In the genomic region with DNA sequence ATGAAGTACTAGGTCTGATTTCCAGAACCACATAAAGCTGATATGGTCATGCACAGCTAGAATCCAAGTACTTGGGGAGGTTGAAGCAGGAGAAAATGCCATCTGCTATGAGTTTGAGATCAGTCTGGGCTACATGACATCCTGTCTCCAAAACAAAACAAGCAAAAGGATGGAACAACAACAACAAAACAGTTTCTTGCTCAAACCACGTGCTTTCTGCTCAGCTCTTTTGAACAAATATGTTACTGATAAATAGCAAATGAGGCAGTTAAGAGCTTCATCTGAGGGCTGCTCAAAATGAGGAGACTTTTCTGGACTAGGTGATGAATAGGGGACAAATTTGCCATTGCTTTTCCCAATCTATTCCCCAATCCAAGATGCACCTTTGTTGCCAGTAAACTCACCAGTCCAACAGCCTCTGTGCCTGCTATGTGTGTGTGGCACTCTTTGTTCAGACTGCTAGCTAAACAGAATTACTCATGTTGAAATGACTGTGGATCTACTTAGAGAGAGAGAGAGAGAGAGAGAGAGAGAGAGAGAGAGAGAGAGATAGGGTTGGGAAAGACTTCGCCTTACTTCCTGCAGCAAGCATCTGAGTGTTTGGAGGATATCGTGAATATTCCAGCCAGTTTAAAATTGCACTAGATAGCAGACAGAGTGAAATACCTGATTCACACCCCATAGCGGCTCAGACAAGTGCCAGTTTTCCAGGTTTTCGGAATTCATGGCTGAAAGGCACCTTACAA, we compare ENCODE assay signal across 8 mouse cellular contexts. TPM values are rescaled to one million over a fixed set of nuclear protein-coding genes. Genes with fewer than 3 reads are reported as not detected.
A peak's percentile ranks its signal among the peaks of the same experiment; 100 is the strongest.
DNase-seq lines count a peak whose midpoint lies in the region; ATAC-seq and TF ChIP-seq lines count a peak whose summit lies in the region.

No protein-coding gene starts in this region.

- 0 out of 2 replicates have a peak overlapping the region, but pooled peaks have one; percentile 55 for H3K27ac ChIP-seq in lung, postnatal 0 days (ENCODE audit: low read length)
- H3K27ac ChIP-seq in embryonic facial prominence, embryonic 14.5 days (replicated peaks; ENCODE audit: low read depth, low read length) = peak overlapping the region; percentile 98; the same call in 1 of the 2 replicates
- peak overlapping the region; percentile 42; the same call in 1 of the 2 replicates for H3K27ac ChIP-seq in limb, embryonic 11.5 days (replicated peaks; ENCODE audit: low read depth, low read length)
- H3K27ac ChIP-seq in small intestine, adult 2 months (ENCODE audit: insufficient read depth, low read depth, low read length) = peak overlapping the region; percentile 57

- H3K4me1 ChIP-seq in lung, postnatal 0 days (ENCODE audit: insufficient read depth, low read depth, low read length) = peaks cover 3% of the 10 kb centered on the region; the same call in 1 of the 2 replicates
- peaks cover 16% of the 10 kb centered on the region; the same call in 1 of the 2 replicates for H3K4me1 ChIP-seq in embryonic facial prominence, embryonic 14.5 days (ENCODE audit: control insufficient read depth, insufficient read depth, low read length)
- peaks cover 8% of the 10 kb centered on the region; the same call in 1 of the 2 replicates for H3K4me1 ChIP-seq in limb, embryonic 11.5 days (ENCODE audit: control insufficient read depth, insufficient read depth, low read length)
- H3K4me1 ChIP-seq in small intestine, adult 2 months (ENCODE audit: control insufficient read depth, insufficient read depth, insufficient read length, low read length) = peaks cover 5% of the 10 kb centered on the region; the same call in 1 of the 2 replicates

- H3K36me3 ChIP-seq in lung, postnatal 0 days (ENCODE audit: insufficient read depth, low read length) = no peaks in the 10 kb centered on the region
- no peaks in the 10 kb centered on the region for H3K36me3 ChIP-seq in embryonic facial prominence, embryonic 14.5 days (ENCODE audit: control insufficient read depth, insufficient read depth, low read length)
- no peaks in the 10 kb centered on the region for H3K36me3 ChIP-seq in limb, embryonic 11.5 days (ENCODE audit: control insufficient read depth, insufficient read depth, low read length)
- no peaks in the 10 kb centered on the region for H3K36me3 ChIP-seq in small intestine, adult 2 months (ENCODE audit: control insufficient read depth, insufficient read depth, low read length)

- TF ChIP-seq POLR2A in small intestine, adult 2 months (IDR thresholded peaks at IDR 0.05; ENCODE audit: low read depth, low read length) = no peak

- peak; percentile 58 for DNase-seq in lung, postnatal 0 days (ENCODE audit: low spot score)
- DNase-seq in lung, adult 18-20 months = no peak
- peak; percentile 1 for DNase-seq in embryonic facial prominence, embryonic 14.5 days (ENCODE audit: low spot score)
- DNase-seq in limb, embryonic 11.5 days (ENCODE audit: low spot score) = no peak
- no peak for DNase-seq in left cerebral cortex, postnatal 4 days
- no peak for DNase-seq in thymus, postnatal 10 days (ENCODE audit: low spot score in 2 of 2)
- no peak for DNase-seq in frontal cortex, postnatal 36 days (ENCODE audit: low spot score in 2 of 2)

- TF ChIP-seq EP300 in lung, postnatal 0 days (IDR thresholded peaks at IDR 0.05) = no peak

- TF ChIP-seq CTCF in lung, postnatal 0 days (IDR thresholded peaks at IDR 0.05) = no peak
- TF ChIP-seq CTCF in small intestine, adult 2 months (IDR thresholded peaks at IDR 0.05; ENCODE audit: extremely low read depth, insufficient read length, insufficient replicate concordance, low read depth, low read length) = no peak

- H3K9me3 ChIP-seq in lung, postnatal 0 days (ENCODE audit: low read length) = no peaks in the 10 kb centered on the region
- H3K9me3 ChIP-seq in embryonic facial prominence, embryonic 14.5 days (ENCODE audit: control insufficient read depth, low read length) = no peaks in the 10 kb centered on the region
- no peaks in the 10 kb centered on the region for H3K9me3 ChIP-seq in limb, embryonic 11.5 days (ENCODE audit: control insufficient read depth, low read length)

- WGBS in lung, postnatal 0 days = 12% methylated on average over 5 of the region's 5 CpGs
- 13% methylated on average over 5 of the region's 5 CpGs for WGBS in embryonic facial prominence, embryonic 14.5 days
- WGBS in limb, embryonic 11.5 days = 31% methylated on average over 5 of the region's 5 CpGs
- WGBS in small intestine, adult 2 months = 6% methylated on average over 5 of the region's 5 CpGs

- intact Hi-C loops in left cerebral cortex, postnatal 4 days (cut with DNase I) = no loop called here

- peak overlapping the region; percentile 79 for H3K4me3 ChIP-seq in lung, postnatal 0 days (ENCODE audit: low read depth, low read length)
- peak overlapping the region; percentile 94 for H3K4me3 ChIP-seq in embryonic facial prominence, embryonic 14.5 days (ENCODE audit: low read depth, low read length)
- H3K4me3 ChIP-seq in limb, embryonic 11.5 days (ENCODE audit: low read depth, low read length) = peak overlapping the region; percentile 94
- H3K4me3 ChIP-seq in small intestine, adult 2 months (ENCODE audit: low read depth, low read length) = peak overlapping the region; percentile 84; the same call in 1 of the 2 replicates

- no peaks in the 10 kb centered on the region for H3K27me3 ChIP-seq in lung, postnatal 0 days (replicated peaks; ENCODE audit: insufficient read depth, low read length)
- H3K27me3 ChIP-seq in embryonic facial prominence, embryonic 14.5 days (replicated peaks; ENCODE audit: control insufficient read depth, insufficient read depth, low read length) = no peaks in the 10 kb centered on the region
- H3K27me3 ChIP-seq in limb, embryonic 11.5 days (ENCODE audit: control insufficient read depth, insufficient read depth, low read length) = no peaks in the 10 kb centered on the region
- H3K27me3 ChIP-seq in small intestine, adult 2 months (ENCODE audit: control insufficient read depth, insufficient read depth, low read length) = no peaks in the 10 kb centered on the region

- H3K4me2 ChIP-seq in lung, postnatal 0 days (replicated peaks; ENCODE audit: low read depth, low read length) = peak overlapping the region; percentile 91
- H3K4me2 ChIP-seq in embryonic facial prominence, embryonic 14.5 days (ENCODE audit: low read depth, low read length) = peak overlapping the region; percentile 85
- peak overlapping the region; percentile 77 for H3K4me2 ChIP-seq in limb, embryonic 11.5 days (ENCODE audit: low read depth, severe bottlenecking)

- H3K9ac ChIP-seq in lung, postnatal 0 days (replicated peaks; ENCODE audit: low read depth) = peak overlapping the region; percentile 34; the same call in 1 of the 2 replicates
- peak overlapping the region; percentile 83 for H3K9ac ChIP-seq in embryonic facial prominence, embryonic 14.5 days (ENCODE audit: low read depth, low read length)
- no peak overlapping the region for H3K9ac ChIP-seq in limb, embryonic 11.5 days (ENCODE audit: low read length)

- no peak for ATAC-seq in lung, postnatal 0 days
- no peak for ATAC-seq in embryonic facial prominence, embryonic 14.5 days (ENCODE audit: low read depth)
- no peak for ATAC-seq in limb, embryonic 11.5 days (ENCODE audit: insufficient number of reproducible peaks, low FRiP score, low TSS enrichment, low read depth)

RNA-seq across cellular contexts. Expression of a gene that starts 0.9 kb away (rescaled TPM):
- 14.3 and 17.5 TPM in 2 replicates for polyA plus RNA-seq in lung, postnatal 0 days (2015; fragmentation: Nextera tagmentation; extraction: Ambion mirVana)
- polyA plus RNA-seq in embryonic facial prominence, embryonic 14.5 days (2014; fragmentation: Nextera tagmentation; extraction: Ambion mirVana) = 32.4 and 38.6 TPM in 2 replicates
- 65.8 and 72.7 TPM in 2 replicates for polyA plus RNA-seq in limb, embryonic 11.5 days (2014; fragmentation: Nextera tagmentation; extraction: Ambion mirVana)
- polyA plus RNA-seq in small intestine, adult 2 months (2012; rRNA removed) = 24.1 and 44.1 TPM in 2 replicates
- total RNA-seq in left cerebral cortex, postnatal 4 days (2021) = 10 to 100 TPM; 42.4 to 45.8 TPM

RNA-seq across cellular contexts. Expression of a gene that starts 59.5 kb away (rescaled TPM):
- polyA plus RNA-seq in lung, postnatal 0 days (2015; fragmentation: Nextera tagmentation; extraction: Ambion mirVana) = 36.1 and 38.8 TPM in 2 replicates
- polyA plus RNA-seq in embryonic facial prominence, embryonic 14.5 days (2014; fragmentation: Nextera tagmentation; extraction: Ambion mirVana) = 38.2 and 42.4 TPM in 2 replicates
- 20.1 and 24.8 TPM in 2 replicates for polyA plus RNA-seq in limb, embryonic 11.5 days (2014; fragmentation: Nextera tagmentation; extraction: Ambion mirVana)
- 79.1 and 140 TPM in 2 replicates for polyA plus RNA-seq in small intestine, adult 2 months (2012; rRNA removed)
- 100 to 1,000 TPM; 190 to 207 TPM for total RNA-seq in left cerebral cortex, postnatal 4 days (2021)

Comparison
In these comparisons a context has a peak if more than half of its experiments do, and no peak if none do; other contexts are left out.
1. DNase-seq: peak in lung, postnatal 0 days (single experiment) and embryonic facial prominence, embryonic 14.5 days (single experiment); none in lung, adult 18-20 months (0 of 2), limb, embryonic 11.5 days (single experiment), left cerebral cortex, postnatal 4 days (single experiment), thymus, postnatal 10 days (0 of 2) and frontal cortex, postnatal 36 days (0 of 2).
2. H3K27ac ChIP-seq: peak in every context shown above with its lines; median percentile 98 in embryonic facial prominence, embryonic 14.5 days; 57 in small intestine, adult 2 months; 55 in lung, postnatal 0 days; 42 in limb, embryonic 11.5 days.
3. Peak in every context shown above with its lines, with median percentiles within 50 percentile points of each other: H3K4me2 ChIP-seq and H3K4me3 ChIP-seq.